Mouse (Mus musculus): ENCODE measurements around the gene Prdm2.

DNA sequence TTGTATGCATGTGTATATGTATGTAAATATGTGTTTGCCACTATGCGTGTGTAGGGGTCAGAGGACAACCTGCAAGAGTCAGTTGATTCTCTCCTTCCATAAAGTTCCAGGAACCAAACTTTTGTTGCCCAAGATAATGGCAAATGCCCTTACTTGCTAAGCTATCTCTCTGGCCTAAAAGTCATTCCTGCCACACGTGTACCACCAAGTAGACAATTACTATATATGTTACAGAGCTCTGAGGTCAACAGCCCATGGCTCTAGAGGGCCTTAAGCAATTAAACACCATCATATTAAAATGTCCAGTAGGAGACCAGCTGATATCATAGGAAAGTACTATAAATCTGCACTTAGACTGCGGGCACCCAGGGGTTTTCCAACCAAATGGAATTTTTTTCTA, 10.1 kb downstream of the Prdm2 start:
- TF ChIP-seq CTCF (IDR thresholded peaks at IDR 0.05; ENCODE audit: borderline replicate concordance, insufficient read depth, low read length) (no peak), POLR2A (IDR thresholded peaks at IDR 0.05; ENCODE audit: low read depth, low read length) (no peak)

All from embryonic fibroblast, embryonic 13.5 days (primary cell).